Mouse (Mus musculus): ENCODE measurements around the gene Slc17a6. TPM values are rescaled to one million over a fixed set of nuclear protein-coding genes. Genes with fewer than 3 reads are reported as not detected.
"Not testable (repeated sequence)": the region's sequence is repeated elsewhere in the genome, so short reads cannot be mapped to it uniquely, and the experiment has no call there.

Gene Slc17a6
- polyA plus RNA-seq, 1 experiment: not detected

- no peak overlapping the region for H3K4me3 ChIP-seq (replicated peaks)
- no peaks in the 10 kb centered on the region for H3K36me3 ChIP-seq (ENCODE audit: control insufficient read depth)
- H3K4me1 ChIP-seq (ENCODE audit: control insufficient read depth): no peaks in the 10 kb centered on the region
- peaks cover 7% of the 10 kb centered on the region for H3K27me3 ChIP-seq (ENCODE audit: control insufficient read depth)
- no peak for TF ChIP-seq GATA1 (IDR thresholded peaks at IDR 0.05; ENCODE audit: low read length)
- TF ChIP-seq TAL1 (IDR thresholded peaks at IDR 0.05; ENCODE audit: low read length): no peak
- no peaks in the 10 kb centered on the region for H3K9me3 ChIP-seq (ENCODE audit: control insufficient read depth, low read length)
Observed at GRCm38 (mm10) chr7:51633230-51633844, 11.5 kb downstream of the Slc17a6 start.

DNA sequence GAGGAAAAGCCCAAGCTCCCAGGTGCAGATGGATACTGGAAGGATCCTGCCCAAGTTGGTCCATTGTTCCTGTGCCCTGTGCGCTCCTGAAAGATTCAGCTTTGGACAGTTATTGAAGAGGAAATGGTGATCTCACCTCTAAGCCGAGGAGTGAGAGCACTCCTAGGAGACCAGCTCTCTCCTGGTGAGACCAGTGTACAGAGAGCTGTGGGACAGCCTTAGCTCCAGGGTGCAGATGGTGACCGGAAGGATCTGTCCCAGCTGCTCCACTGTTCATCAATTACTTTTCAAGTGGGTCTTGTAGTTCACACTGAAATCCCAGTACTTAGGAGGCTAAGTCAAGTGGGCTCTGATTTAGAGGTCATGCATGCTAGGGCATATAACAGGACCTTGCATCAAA, 35.3 kb downstream of the Slc17a6 start:
- no peaks in the 10 kb centered on the region for H3K27me3 ChIP-seq (ENCODE audit: control insufficient read depth)
- no peak overlapping the region for H3K4me3 ChIP-seq (replicated peaks)
- H3K9me3 ChIP-seq (ENCODE audit: control insufficient read depth, low read length): peaks cover 5% of the 10 kb centered on the region
- no peaks in the 10 kb centered on the region for H3K36me3 ChIP-seq (ENCODE audit: control insufficient read depth)
- H3K4me1 ChIP-seq (ENCODE audit: control insufficient read depth): no peaks in the 10 kb centered on the region
- TF ChIP-seq GATA1 (IDR thresholded peaks at IDR 0.05; ENCODE audit: low read length): no peak
- TF ChIP-seq TAL1 (IDR thresholded peaks at IDR 0.05; ENCODE audit: low read length): no peak

DNA sequence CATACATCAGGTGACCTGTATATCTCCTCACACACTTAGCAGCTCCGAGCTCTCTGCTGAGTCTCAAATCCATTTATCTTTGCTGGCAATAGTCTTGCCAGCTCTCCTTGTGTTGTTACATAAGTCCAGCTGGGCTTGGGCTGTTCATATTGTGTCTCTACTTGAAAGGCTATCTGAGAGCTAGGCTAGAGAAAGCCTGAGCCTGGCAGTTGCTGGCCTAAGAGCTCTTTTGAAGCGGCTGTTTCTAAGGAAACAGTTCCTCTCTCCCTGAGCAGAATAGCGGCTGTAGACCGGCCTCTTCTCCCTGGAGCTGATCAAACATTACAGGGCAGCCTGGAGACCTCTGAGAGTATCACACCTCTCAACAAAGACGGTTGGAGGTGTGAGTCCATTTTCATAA, 40.6 kb downstream of the Slc17a6 start:
- Histone ChIP-seq H3K27me3 (ENCODE audit: control insufficient read depth) (no peaks in the 10 kb centered on the region), H3K36me3 (ENCODE audit: control insufficient read depth) (no peaks in the 10 kb centered on the region), H3K4me3 (replicated peaks) (no peak overlapping the region), H3K4me1 (ENCODE audit: control insufficient read depth) (no peaks in the 10 kb centered on the region), H3K9me3 (ENCODE audit: control insufficient read depth, low read length) (no peaks in the 10 kb centered on the region)
- TF ChIP-seq TAL1 (IDR thresholded peaks at IDR 0.05; ENCODE audit: low read length) (no peak), GATA1 (IDR thresholded peaks at IDR 0.05; ENCODE audit: low read length) (no peak)

DNA sequence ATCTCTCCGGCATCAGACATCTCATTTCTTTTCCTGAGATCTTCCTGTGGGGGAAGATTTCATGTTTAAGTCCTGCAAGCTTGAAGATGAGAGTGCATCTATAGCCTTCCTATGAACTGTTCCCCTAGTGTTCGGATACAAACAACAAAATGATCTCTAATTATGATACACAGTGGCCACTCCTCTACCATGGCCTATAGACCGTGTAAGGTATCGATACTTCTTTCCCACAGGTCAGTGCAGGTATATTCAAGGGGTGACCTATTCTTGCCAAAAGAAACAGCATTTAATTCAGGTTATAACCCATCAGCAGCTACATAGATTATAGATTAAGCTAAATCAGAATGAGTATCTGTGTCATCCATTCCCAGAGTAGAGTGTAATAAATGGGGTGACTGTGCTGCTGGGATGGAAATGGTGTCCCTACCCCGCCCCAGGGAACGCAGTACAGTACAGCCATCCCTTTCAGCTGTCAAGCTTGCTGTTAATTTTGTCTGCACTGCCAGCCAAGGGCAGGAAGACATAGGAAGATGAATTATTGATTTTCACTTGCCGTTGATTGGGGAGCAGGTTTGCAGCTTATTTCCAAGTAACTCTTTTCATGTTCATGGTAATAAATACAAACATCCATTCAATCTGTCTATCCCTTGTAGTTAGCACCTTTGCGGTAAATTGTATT, 71.9 kb downstream of the Slc17a6 start:
- no peaks in the 10 kb centered on the region for H3K36me3 ChIP-seq (ENCODE audit: control insufficient read depth)
- peaks cover 2% of the 10 kb centered on the region; the same call in 1 of the 2 replicates for H3K9me3 ChIP-seq (ENCODE audit: control insufficient read depth, low read length)
- no peak overlapping the region for H3K4me3 ChIP-seq (replicated peaks)
- H3K4me1 ChIP-seq (ENCODE audit: control insufficient read depth): no peaks in the 10 kb centered on the region
- H3K27me3 ChIP-seq (ENCODE audit: control insufficient read depth): no peaks in the 10 kb centered on the region
- TF ChIP-seq GATA1 (IDR thresholded peaks at IDR 0.05; ENCODE audit: low read length): no peak
- TF ChIP-seq TAL1 (IDR thresholded peaks at IDR 0.05; ENCODE audit: low read length): no peak

DNA sequence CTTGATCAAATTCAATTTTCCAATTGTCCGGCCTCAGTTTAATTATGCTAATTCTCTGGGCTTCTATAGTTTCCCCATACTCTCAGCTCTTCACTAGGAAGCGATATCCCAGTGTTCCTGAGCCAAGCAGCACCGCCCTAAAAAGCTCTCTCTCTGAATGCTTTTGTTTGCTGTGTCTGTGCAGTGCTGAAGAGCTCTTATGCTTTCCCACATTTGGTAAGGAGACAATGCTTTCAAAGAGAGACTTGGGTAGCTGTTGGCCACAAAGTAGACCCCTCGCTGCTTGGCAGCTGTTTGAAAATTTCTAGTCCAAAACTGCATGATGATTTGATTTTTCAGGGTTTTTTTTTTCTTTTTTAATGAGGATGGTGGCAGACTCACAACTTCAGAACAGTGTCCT, 72.6 kb downstream of the Slc17a6 start:
- TF ChIP-seq GATA1 (IDR thresholded peaks at IDR 0.05; ENCODE audit: low read length) (no peak), TAL1 (IDR thresholded peaks at IDR 0.05; ENCODE audit: low read length) (no peak)
- no peaks in the 10 kb centered on the region for H3K27me3 ChIP-seq (ENCODE audit: control insufficient read depth)
- H3K4me3 ChIP-seq (replicated peaks): no peak overlapping the region
- no peaks in the 10 kb centered on the region for H3K4me1 ChIP-seq (ENCODE audit: control insufficient read depth)
- peaks cover 2% of the 10 kb centered on the region; the same call in 1 of the 2 replicates for H3K9me3 ChIP-seq (ENCODE audit: control insufficient read depth, low read length)
- H3K36me3 ChIP-seq (ENCODE audit: control insufficient read depth): no peaks in the 10 kb centered on the region

- H3K4me1 ChIP-seq (ENCODE audit: control insufficient read depth): no peaks in the 10 kb centered on the region
- no peaks in the 10 kb centered on the region for H3K9me3 ChIP-seq (ENCODE audit: control insufficient read depth, low read length)
- no peak overlapping the region for H3K4me3 ChIP-seq (replicated peaks)
- H3K36me3 ChIP-seq (ENCODE audit: control insufficient read depth): no peaks in the 10 kb centered on the region
- no peaks in the 10 kb centered on the region for H3K27me3 ChIP-seq (ENCODE audit: control insufficient read depth)
- no peak for TF ChIP-seq GATA1 (IDR thresholded peaks at IDR 0.05; ENCODE audit: low read length)
- no peak for TF ChIP-seq TAL1 (IDR thresholded peaks at IDR 0.05; ENCODE audit: low read length)
Observed at GRCm38 (mm10) chr7:51709508-51709907, 87.7 kb downstream of the Slc17a6 start.

GRCm38 (mm10) chr7:51710346-51710745, 88.5 kb downstream of the Slc17a6 start:
- not testable (repeated sequence) for H3K4me1 ChIP-seq (ENCODE audit: control insufficient read depth); H3K36me3 ChIP-seq (ENCODE audit: control insufficient read depth); H3K4me3 ChIP-seq (replicated peaks); H3K27me3 ChIP-seq (ENCODE audit: control insufficient read depth); H3K9me3 ChIP-seq (ENCODE audit: control insufficient read depth, low read length)

- TF ChIP-seq GATA1 (IDR thresholded peaks at IDR 0.05; ENCODE audit: low read length) (no peak), TAL1 (IDR thresholded peaks at IDR 0.05; ENCODE audit: low read length) (no peak)
- no peaks in the 10 kb centered on the region for H3K4me1 ChIP-seq (ENCODE audit: control insufficient read depth)
- no peaks in the 10 kb centered on the region for H3K9me3 ChIP-seq (ENCODE audit: control insufficient read depth, low read length)
- H3K4me3 ChIP-seq (replicated peaks): no peak overlapping the region
- H3K36me3 ChIP-seq (ENCODE audit: control insufficient read depth): no peaks in the 10 kb centered on the region
- no peaks in the 10 kb centered on the region for H3K27me3 ChIP-seq (ENCODE audit: control insufficient read depth)
Observed at GRCm38 (mm10) chr7:51715771-51716170, 94.0 kb downstream of the Slc17a6 start.

Other genes with a start within 250 kb of the Slc17a6 start
- gene Ano5, start 111.0 kb upstream of the Slc17a6 start, polyA plus RNA-seq (2012): not detected in 2 replicates
- gene Gas2, start 240.0 kb downstream of the Slc17a6 start, polyA plus RNA-seq (2012): 0.27 and 0.29 TPM in 2 replicates
- gene Fancf, start 240.3 kb downstream of the Slc17a6 start, polyA plus RNA-seq (2012): 0.42 and 0.70 TPM in 2 replicates